Comparison of ENCODE assay signal across 18 mouse cellular contexts in the genomic region with DNA sequence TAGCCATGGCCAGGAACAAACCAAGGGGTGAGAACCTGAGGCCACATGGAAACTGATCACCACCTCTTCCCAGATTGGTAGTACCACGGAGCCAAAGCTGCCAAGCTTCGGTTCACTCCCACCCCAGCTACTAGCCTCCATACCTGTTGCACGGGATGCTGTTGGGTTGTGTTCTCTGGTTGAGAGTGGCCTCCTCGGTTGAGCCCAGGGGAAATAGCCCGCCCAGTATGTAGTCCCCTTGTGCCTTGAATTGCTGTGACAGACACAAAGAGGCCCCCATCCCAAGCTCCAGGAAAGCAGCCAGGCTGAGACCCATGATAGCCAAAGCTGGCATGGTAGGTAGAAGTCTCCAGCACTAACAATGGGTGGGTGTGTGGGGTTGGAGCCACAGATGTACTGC. TPM values are rescaled to one million over a fixed set of nuclear protein-coding genes. Genes with fewer than 3 reads are reported as not detected.
DNase-seq lines count a peak whose midpoint lies in the region; TF ChIP-seq lines count a peak whose summit lies in the region.
"Had no signal": no experiment of that assay in that cellular context is flagged by ENCODE, and none has a peak within 500 bp of the region (broad histone marks: within the 10 kb centered on the region; RNA-seq: fewer than 3 reads in every experiment).

Gene Tas1r3 (minus strand): TSS at position 362 of the 400 bp plus-strand sequence.

- H3K4me3 ChIP-seq in bone marrow, adult 2 months (replicated peaks; ENCODE audit: control insufficient read depth, low read depth, low read length), result no peak within 1 kb of the TSS
- H3K4me3 ChIP-seq in myocyte, result no peak within 1 kb of the TSS
- H3K4me3 ChIP-seq: embryonic facial prominence, embryonic 15.5 days; erythroblast, embryonic 14.5 days; forebrain, embryonic 10.5 days; heart, adult 2 months; heart, embryonic 15.5 days; hindbrain, embryonic 10.5 days; intestine, embryonic 15.5 days had no signal

- peaks cover 4% of the 10 kb centered on the region for H3K36me3 ChIP-seq in myocyte (ENCODE audit: control insufficient read depth, insufficient read depth)

- H3K4me2 ChIP-seq in myocyte (ENCODE audit: low read depth), result no peak within 1 kb of the TSS
- H3K4me2 ChIP-seq: embryonic facial prominence, embryonic 15.5 days; heart, embryonic 11.5 days; heart, embryonic 15.5 days; hindbrain, embryonic 14.5 days; intestine, embryonic 15.5 days had no signal

- TF ChIP-seq POLR2A in bone marrow, adult 2 months (IDR thresholded peaks at IDR 0.05; ENCODE audit: borderline replicate concordance, control insufficient read depth, low read depth, low read length), result no peak
- no peak for TF ChIP-seq POLR2A in myocyte (IDR thresholded peaks at IDR 0.05; ENCODE audit: insufficient read length, low read depth)

- H3K27ac ChIP-seq in bone marrow, adult 2 months (ENCODE audit: control insufficient read depth, insufficient read depth, low read depth, low read length, poor library complexity), result peak within 1 kb of the TSS; percentile 46; the same call in 1 of the 2 replicates
- H3K27ac ChIP-seq: embryonic facial prominence, embryonic 15.5 days; forebrain, embryonic 10.5 days; heart, adult 2 months; heart, embryonic 15.5 days; hindbrain, embryonic 10.5 days; hindbrain, embryonic 14.5 days; intestine, embryonic 15.5 days had no signal

- 72% methylated on average over 5 of the region's 5 CpGs for WGBS in bone marrow, adult 2 months

- DNase-seq in cerebellum, adult 9-10 months, result peak; percentile 21
- DNase-seq in cerebellum, postnatal 36 days, result no peak
- peak; percentile 92 for DNase-seq in heart, adult 11 months
- DNase-seq in heart, postnatal 4 days, result no peak
- DNase-seq: embryo, embryonic 11 days; heart, postnatal 14 days; kidney, adult 18-20 months had no signal

- no peaks in the 10 kb centered on the region for H3K79me2 ChIP-seq in myocyte (ENCODE audit: control insufficient read depth, insufficient read depth)

- peaks cover 6% of the 10 kb centered on the region for H3K4me1 ChIP-seq in bone marrow, adult 2 months (ENCODE audit: control insufficient read depth, insufficient read depth, low read length)
- H3K4me1 ChIP-seq: forebrain, embryonic 10.5 days; heart, embryonic 15.5 days; intestine, embryonic 15.5 days had no signal

- TF ChIP-seq CTCF in bone marrow, adult 2 months (IDR thresholded peaks at IDR 0.05; ENCODE audit: control insufficient read depth, insufficient read depth, low read length), result no peak

- H3K27me3 ChIP-seq in myocyte (ENCODE audit: control insufficient read depth, insufficient read depth, insufficient read length), result no peaks in the 10 kb centered on the region
- H3K27me3 ChIP-seq: embryonic facial prominence, embryonic 15.5 days; heart, embryonic 15.5 days; intestine, embryonic 15.5 days had no signal

- H3ac ChIP-seq in myocyte (ENCODE audit: control insufficient read depth, insufficient read length), result no peak within 1 kb of the TSS

TF ChIP-seq in myocyte, 11 proteins besides CTCF, POLR2A, EP300 and RAD21:
- TF ChIP-seq MYOD1 (IDR thresholded peaks at IDR 0.05; ENCODE audit: control insufficient read depth in 1 of 3, insufficient read length in 2 of 3, low read depth in 2 of 3) (no peak), POLR2AphosphoS2 (IDR thresholded peaks at IDR 0.05; ENCODE audit: insufficient read length, low read depth) (peak; percentile 8)
TF ChIP-seq in myocyte: peak in this region for 1.

RNA-seq across cellular contexts. Expression of gene Tas1r3, which starts in this region (rescaled TPM):
- under 1 TPM; 0.14 to 0.20 TPM for total RNA-seq in heart, postnatal 4 days (2021)
- 0.42 TPM in 1 of 2 replicates, not detected in the other for polyA plus RNA-seq in bone marrow, adult 2 months (2011; ENCODE audit: insufficient read depth, insufficient read length, low replicate concordance, missing spikeins)
- polyA plus RNA-seq in myocyte (2012; fragmentation: generic; extraction: Trizol), result 0.17 TPM
- polyA plus RNA-seq: erythroblast, embryonic 14.5 days had no signal

Comparison
In these comparisons a context has a peak if more than half of its experiments do, and no peak if none do; other contexts are left out.
1. DNase-seq: peak in cerebellum, adult 9-10 months (single experiment) and heart, adult 11 months (single experiment); none in cerebellum, postnatal 36 days (0 of 2) and heart, postnatal 4 days (single experiment).